Mouse (Mus musculus): ENCODE data around the gene Lamb2. TPM values are rescaled to one million over a fixed set of nuclear protein-coding genes. Genes with fewer than 3 reads are reported as not detected.

Gene Lamb2
- total RNA-seq, 2 experiments from 2014 or later: 30.6 to 31.9 TPM

DNA sequence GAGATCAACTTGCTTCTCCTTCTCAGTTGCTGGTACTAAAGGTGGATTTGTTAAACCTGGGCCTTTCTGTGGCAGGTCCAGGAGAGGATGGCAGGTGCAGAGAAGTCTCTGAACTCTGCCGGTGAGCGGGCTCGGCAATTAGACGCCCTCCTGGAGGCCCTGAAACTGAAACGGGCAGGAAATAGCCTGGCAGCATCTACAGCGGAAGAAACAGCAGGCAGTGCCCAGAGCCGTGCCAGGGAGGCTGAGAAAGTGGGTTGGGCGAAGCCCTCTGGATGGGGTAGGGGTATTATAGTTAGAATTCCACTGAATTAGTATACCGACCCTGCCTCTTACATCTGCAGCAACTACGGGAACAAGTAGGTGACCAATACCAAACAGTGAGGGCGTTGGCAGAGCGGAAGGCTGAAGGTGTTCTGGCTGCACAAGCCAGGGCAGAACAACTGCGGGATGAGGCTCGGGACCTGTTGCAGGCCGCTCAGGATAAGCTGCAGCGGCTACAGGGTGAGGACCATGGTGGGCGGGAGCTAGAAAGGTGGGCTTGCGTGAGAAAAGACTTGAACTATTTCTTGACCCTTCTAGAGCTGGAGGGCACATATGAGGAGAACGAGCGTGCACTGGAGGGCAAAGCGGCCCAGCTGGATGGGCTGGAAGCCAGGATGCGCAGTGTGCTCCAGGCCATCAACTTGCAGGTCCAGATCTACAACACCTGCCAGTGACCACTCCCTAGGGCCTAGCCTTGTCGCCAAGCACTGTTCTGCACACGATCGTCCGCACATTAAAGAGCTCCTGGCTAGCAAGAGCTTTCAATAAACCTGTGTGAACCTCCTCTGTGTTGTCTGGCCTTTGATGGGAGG, 10.4 kb downstream of the Lamb2 start:
- intact Hi-C loops (cut with DNase I): loop anchor here (2.0 kb wide), 1 partner anchor 19 kb away; no protein-coding TSS in a partner anchor
- DNase-seq (ENCODE audit: low spot score in 2 of 2): no peak

DNA sequence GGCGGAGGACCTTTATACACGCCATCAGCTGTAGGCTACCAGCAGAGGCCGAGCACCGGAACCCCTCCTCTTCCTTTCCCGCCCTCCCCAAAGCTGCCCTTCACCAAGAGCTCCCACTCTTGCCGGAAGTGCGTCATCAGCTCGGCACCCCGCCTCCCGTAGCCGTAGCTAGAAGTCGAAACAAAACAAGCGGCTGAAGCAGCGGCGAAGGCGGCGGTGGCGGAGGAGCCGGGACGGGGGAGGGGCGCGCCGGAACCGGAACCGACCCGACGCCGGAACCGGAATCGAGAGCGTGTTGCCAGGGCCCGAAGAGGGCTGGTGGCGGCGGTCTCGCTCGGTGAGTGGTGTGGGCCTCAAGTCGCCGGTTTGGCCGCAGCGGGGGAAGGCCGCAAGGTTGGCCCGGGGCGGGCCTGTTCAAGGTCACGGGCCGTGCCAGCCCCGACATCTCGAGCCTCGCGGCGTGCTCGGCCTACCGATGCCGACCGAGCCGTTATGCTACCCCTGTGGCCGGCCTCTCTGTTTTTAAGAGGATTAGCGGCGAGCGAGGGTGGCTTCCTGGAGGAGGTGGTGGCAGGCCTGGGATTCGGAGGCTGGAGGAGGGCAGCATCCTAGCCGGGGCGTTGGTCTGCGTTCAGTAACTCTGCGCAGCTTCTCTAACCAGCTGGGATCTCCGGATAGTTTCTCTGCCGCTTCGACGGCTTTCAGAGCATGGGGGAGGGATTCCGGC, 11.2 kb downstream of the Lamb2 start, which contains the start of gene Usp19:
Usp19 (plus strand) TSS at position 44 of the 727 bp plus-strand sequence.
- intact Hi-C loops (cut with DNase I): loop anchor here (2.0 kb wide), 1 partner anchor 18 kb away; no protein-coding TSS in a partner anchor
- peak; percentile 94 to 98 for DNase-seq (ENCODE audit: low spot score in 2 of 2)

DNA sequence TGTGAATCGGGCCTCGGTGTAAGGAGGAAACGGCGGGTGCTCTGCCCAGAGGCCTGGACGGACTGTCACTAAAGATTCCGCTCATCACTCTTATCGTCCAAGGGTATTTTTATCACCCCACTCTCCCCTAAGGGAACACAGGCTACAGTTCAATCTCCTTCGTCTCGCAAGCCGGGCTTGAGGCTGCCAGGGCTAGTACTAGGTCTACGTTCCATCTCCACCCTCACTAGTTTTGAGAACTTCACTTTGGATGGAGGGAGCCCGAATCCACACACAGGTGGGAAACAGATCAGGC, 11.7 kb downstream of the Lamb2 start:
- DNase-seq (ENCODE audit: low spot score in 2 of 2): no peak
- intact Hi-C loops (cut with DNase I): loop anchor here (2.0 kb wide), 1 partner anchor 18 kb away; no protein-coding TSS in a partner anchor

DNA sequence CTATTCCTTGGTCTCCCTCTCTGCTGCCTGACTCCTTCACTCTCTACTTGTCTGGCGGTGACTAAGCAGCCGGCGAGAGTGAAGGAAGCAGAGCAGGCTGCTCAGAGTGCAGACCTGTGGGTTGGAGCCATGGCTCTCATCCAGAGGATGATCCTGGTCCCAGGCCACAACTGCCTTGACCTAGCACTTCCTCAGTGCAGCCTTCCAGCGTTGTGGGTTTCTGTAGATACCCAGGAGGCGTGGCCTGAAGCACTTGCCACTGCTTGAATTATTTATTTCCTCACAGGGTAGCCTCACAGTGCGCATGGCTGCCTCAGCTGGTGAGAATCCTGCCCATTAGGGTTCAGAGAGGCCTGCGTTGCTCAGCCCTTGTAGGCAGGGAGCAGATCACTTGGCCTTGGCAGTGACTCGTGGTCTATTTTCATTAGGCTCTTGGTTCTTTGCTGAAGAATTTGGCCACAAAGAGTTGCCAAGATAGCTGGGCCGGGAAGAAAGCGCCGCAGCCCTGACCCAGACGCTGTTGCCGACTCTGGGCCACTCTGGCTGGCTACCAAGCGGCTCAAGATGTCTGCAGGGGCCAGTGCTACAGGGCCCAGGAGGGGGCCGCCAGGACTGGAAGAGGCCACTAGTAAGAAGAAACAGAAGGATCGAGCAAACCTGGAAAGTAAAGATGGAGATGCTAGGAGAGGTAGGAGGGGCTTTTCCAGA, 12.7 kb downstream of the Lamb2 start:
- DNase-seq (ENCODE audit: low spot score in 2 of 2): peak in 1 of 2 experiments; percentile 13

DNA sequence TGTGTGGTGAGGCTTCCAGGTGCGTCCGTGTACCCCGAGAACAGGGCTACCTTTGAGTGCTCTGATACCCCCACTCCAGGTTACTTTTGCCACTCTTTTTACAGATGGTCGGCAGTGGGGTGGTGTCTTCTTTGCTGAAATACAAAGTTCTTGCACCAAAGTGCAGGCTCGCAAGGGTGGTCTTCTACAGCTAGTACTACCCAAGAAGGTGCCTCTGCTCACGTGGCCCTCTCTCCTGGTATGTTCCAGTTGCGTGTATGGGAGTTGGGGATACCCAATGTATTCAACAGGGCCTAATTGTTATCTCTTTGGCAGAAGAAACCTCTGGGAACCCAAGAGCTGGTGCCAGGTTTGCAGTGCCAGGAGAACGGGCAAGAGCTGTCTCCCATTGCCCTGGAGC, 13.7 kb downstream of the Lamb2 start:
- intact Hi-C loops (cut with DNase I): no loop called here

More for the DNA sequence above, 12.7 kb downstream of the Lamb2 start:
- intact Hi-C loops (cut with DNase I): no loop called here

DNA sequence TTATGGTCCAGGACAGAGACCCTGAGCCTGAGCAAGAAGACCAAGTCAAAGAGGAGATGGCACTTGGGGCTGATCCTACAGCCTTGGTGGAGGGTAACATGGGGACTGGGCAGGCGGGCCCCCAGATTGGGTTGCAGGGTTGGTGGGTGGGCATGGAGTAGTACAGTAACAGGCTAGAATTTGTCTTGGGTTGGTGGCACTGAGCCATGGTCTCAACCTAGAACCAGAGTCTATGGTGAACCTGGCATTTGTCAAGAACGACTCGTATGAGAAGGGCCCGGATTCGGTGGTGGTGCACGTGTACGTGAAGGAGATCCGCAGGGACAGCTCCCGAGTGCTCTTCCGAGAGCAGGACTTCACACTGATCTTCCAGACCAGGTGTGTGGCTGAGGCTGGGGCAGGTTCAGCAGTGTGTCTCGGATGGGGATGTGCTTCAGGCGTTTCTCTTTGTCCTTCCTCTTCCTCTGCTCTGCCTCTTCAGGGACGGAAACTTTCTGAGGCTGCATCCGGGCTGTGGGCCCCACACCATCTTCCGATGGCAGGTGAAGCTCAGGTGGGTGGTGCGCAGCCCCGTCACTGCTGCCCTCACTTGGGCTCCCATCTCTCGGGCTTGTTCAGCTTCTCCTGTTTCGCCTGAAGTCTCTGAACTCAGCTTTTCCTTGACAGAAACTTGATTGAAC, 14.8 kb downstream of the Lamb2 start:
- no peak for DNase-seq (ENCODE audit: low spot score in 2 of 2)
- intact Hi-C loops (cut with DNase I): no loop called here

More for the DNA sequence above, 13.7 kb downstream of the Lamb2 start:
- DNase-seq (ENCODE audit: low spot score in 2 of 2): no peak

DNA sequence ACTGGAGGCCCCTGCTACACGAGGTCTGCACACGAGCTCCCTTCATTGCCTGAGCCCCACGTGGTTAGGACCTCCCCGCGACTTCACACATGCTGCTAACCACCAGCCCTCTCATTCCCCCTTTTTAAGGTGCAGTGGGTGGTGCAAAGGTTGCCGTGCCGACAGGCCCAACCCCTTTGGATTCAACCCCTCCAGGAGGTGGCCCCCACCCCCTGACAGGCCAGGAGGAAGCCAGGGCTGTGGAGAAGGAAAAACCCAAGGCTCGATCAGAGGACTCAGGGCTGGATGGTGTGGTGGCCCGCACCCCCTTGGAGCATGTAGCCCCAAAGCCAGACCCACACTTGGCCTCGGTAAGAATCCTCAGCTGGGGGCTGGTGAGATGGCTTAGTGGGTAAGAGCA, 15.4 kb downstream of the Lamb2 start:
- intact Hi-C loops (cut with DNase I): no loop called here
- DNase-seq (ENCODE audit: low spot score in 2 of 2): no peak

DNA sequence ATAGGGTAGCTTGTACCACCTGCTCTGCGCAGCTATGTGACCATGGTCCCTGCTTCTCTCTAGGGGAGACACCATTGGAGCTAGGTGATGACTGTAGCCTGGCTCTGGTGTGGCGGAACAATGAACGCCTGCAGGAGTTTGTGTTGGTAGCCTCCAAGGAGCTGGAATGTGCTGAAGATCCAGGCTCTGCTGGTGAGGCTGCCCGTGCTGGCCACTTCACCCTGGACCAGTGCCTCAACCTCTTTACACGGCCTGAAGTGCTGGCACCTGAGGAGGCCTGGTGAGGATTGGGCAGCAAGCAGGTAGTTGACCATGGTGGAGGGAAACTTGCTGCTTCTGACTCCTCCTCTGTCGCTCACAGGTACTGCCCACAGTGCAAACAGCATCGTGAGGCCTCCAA, 19.7 kb downstream of the Lamb2 start:
- no peak for DNase-seq (ENCODE audit: low spot score in 2 of 2)
- intact Hi-C loops (cut with DNase I): no loop called here

DNA sequence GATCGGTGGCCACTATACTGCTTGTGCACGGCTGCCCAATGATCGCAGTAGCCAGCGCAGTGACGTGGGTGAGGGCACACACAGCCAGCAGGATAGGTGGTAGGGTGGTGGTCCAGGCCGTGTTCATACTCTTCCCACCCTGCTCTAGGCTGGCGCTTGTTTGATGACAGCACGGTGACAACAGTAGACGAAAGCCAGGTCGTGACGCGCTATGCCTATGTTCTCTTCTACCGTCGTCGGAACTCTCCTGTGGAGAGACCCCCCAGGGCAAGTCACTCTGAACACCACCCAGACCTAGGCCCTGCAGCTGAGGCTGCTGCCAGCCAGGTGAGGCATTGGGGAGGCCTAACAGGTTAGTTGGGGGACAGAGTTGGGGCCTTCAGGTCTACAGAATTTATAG, 20.4 kb downstream of the Lamb2 start:
- no peak for DNase-seq (ENCODE audit: low spot score in 2 of 2)
- intact Hi-C loops (cut with DNase I): no loop called here

DNA sequence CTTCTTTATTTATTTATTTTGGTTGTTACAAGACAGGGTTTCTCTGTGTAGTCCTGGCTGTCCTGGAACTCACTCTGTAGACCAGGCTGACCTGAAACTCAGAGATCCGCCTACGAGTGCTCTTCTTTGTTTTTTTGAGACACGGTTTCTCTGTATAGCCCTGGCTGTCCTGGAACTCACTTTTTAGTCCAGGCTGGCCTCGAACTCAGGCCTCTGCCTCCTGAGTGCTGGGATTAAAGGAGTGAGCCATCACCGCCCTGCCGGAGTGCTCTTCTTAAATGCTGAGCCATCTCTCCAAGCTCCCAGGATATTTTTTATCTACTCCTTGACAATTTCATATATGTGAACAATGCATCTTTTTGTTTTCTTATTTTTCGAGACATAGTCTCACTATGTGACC, 27.4 kb downstream of the Lamb2 start:
- intact Hi-C loops (cut with DNase I): no loop called here
- no peak for DNase-seq (ENCODE audit: low spot score in 2 of 2)

DNA sequence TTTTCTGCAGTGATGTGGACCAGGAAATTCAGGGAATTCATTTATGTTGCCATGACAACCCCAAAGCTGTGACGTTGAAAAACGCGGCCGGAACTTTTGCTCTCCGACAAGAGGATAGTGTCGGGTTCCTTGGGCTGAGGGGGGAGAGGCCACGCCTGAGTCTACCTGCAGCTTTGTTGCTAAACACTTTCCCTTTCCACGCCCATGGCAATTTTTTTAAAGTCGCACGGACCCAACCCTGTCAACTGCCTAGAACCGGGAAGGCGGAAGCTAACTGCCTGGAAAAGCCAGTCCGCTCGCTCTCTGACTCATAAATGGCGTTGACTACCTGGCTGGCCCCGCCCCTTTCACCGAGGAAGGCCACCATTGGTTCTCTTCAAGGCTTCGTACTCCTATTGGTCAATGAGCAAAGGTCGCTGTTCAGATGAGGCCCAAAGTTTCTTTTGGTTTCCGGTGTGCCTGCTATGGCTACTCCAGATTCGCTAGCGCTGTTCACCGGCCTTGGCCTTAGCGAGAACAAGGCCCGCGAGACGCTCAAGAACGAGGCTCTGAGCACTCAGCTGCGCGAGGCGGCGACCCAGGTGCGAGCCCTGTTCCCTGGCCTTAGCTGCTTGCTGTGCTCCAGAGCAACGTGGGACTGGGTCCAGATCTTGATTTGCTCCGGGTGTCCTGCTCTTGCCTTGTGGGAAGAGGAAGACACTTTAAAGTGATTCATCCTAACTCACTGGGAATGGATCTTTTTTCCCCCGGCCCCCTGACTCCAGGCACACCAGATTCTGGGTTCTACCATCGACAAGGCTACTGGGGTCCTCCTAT, 28.3 kb downstream of the Lamb2 start, which contains the start of gene Qars:
Qars (plus strand) TSS at position 88 of the 816 bp plus-strand sequence.
- intact Hi-C loops (cut with DNase I): loop anchor here (2.0 kb wide), 1 partner anchor 17 kb away; the partner anchor contains the start of gene Usp19
- peak; percentile 93 to 98 for DNase-seq (ENCODE audit: low spot score in 2 of 2)

DNA sequence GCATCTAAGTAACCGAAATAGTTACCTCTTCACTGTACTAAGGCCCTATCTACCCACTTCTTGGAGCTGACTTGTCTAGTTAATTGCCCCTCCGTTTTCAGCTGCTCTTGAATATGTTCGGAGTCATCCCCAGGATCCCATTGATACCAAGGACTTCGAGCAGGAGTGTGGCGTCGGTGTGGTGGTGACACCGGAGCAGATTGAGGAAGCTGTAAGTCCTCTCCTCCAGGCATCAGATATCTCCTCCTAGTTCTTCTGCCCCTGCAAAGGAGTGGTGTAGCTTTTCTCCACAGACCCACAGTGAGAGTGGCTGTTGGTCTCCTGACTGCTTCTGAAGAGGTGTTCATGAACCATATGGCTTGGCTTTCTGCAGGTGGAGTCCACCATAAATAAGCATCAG, 29.2 kb downstream of the Lamb2 start:
- DNase-seq (ENCODE audit: low spot score in 2 of 2): no peak
- intact Hi-C loops (cut with DNase I): loop anchor here (2.0 kb wide), 1 partner anchor 18 kb away; the partner anchor contains the start of gene Usp19

DNA sequence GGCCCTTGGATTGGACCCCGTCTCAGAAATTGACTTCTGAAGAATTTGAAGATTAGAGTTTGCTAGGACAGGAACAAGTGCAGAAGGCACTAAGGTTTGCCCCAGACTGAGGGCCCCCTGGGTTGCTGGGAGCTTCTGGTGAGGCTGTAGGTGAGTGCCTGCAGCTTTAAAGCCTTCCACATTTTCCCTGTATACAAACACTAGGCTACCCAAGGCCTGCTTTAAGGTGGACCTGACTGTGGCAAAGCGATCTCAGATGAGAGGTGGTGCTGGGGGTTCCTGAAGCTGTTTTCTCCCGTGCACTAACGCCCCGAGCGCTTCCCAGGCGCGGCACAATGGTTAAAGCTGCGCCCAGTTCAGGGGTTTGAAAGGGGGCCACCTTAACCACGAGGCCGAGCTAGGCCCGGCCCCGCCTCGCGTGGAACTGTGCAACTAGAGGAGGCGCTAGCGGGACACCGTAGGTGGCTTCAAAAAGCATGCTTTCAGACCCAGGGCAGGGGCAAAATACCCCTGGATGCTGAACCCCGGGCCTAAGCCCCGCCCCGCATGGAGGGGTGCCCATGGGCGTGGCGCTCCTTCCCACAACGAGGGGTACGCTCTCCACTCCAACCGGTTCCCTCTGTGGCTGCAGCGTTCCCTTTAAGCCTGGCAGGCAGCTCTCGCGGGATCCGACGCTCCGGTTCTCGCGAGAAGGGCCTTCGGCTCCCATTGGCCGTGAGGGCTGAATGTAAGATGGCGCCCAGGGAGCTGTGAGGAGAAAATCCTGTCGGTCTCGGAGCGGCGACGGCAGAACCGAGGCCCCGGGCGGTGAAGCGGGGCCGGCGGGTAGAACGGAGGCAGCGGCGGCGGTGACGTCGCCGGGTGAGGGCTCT, 37.1 kb downstream of the Lamb2 start, which contains the start of gene Qrich1:
Qrich1 (plus strand) TSS at position 427 of the 872 bp plus-strand sequence.
- peak; percentile 96 to 97 for DNase-seq (ENCODE audit: low spot score in 2 of 2)
- intact Hi-C loops (cut with DNase I): no loop called here

DNA sequence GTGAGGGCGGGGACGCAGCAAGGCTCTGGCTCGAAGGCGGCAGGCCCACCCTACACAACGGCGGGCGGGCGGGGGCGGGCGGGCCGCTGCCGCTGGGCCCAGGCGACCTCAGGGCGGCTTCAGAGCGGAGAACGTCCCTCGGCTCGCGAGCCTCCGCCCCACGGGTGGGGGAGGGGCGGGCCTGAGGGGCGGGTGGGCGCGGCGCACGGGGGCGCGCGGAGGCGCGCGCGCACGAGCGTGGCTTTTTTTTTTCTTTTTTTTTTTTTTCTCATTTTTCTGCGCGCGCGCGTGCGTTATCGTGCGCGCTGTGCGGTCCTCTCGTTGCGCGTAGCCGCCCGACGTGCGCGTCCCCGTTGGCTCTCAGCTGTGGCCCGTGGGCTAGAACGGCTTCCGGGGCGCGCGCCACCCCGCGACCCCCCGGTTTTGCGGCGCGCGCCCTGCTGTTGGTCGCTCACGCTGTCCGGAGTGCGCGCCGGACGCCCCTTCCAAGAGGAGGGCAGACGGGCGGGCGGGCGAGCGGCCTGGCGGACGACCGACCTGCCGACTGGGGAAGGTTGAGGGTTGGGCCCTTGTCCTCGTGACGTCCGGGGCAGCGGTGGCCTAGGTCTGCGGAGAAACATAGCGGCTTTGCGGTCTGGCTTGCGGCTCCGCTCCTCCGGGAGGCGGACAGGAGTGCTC, 37.9 kb downstream of the Lamb2 start:
- intact Hi-C loops (cut with DNase I): no loop called here
- DNase-seq (ENCODE audit: low spot score in 2 of 2): peak; percentile 85 to 86

DNA sequence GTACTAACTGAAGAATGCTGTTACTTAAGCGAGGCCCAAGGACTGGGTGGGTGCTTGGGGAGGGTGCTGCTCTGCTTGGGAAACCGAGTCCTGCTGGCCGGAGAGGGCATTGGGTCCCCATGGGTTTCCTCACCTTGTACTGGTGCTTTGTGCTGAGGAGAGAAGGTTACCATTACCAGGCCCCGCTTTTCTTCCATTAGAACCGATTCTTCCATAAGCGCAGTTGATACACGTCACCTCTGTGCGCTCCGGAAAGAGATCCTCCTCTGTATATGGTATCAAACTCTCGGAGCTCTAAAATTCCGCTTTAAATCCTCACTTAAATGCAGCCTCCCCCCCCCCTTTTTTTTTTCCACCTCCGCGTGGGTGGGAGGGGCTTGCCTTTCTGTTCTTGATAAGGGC, 38.4 kb downstream of the Lamb2 start:
- DNase-seq (ENCODE audit: low spot score in 2 of 2): peak; percentile 53 to 71
- intact Hi-C loops (cut with DNase I): no loop called here

DNA sequence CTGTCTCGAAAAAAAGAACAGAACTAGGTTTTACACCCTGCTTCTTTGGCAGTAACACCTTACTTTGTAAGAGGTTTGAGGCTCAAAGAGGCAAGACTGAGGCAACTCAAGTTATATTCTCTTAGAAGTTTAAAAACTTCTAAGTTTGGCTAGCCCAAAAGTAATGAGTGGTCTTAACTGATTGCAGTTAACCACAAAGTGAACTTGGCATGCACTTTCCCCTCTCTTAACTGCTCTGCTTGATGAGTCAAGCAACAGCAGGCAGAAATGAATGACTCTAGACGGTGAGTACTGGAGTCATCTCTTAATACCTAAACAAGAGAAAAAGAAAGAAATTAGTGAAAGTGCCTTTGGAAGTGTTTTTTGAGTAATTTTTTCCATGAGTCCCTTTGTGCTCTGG, 42.1 kb downstream of the Lamb2 start:
- DNase-seq (ENCODE audit: low spot score in 2 of 2): no peak
- intact Hi-C loops (cut with DNase I): no loop called here

DNA sequence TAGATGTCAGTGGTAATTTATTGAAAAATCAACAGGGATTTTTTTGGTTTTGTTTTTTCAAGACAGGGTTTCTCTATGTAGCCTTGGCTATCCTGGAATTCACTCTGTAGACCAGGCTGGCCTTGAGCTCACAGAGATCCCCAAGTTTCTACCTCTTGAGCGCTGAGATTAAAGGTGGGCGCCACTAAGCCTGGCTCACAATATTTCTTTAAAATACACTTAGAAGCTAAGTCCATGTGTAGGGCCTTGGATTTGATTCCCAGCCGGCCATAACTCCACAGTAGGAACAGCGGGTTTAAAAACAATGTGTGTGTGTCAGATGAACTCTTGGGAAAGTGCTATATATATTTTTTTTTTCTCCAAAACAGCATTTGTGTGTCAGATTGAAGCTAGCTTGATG, 43.8 kb downstream of the Lamb2 start:
- DNase-seq (ENCODE audit: low spot score in 2 of 2): no peak
- intact Hi-C loops (cut with DNase I): no loop called here
